Mouse (Mus musculus) liver, adult 2 months (tissue): ENCODE data around the gene Olfr548-ps1. TPM values are rescaled to one million over a fixed set of nuclear protein-coding genes. Genes with fewer than 3 reads are reported as not detected.
A peak's percentile ranks its signal among the peaks of the same experiment; 100 is the strongest.
"Not testable (repeated sequence)": the region's sequence is repeated elsewhere in the genome, so short reads cannot be mapped to it uniquely, and the experiment has no call there.

Source experiments
- DNase-seq: peaks from one replicate; pipeline ENCODE4 v3.0.0-alpha.2; 2011; ENCODE audit warnings: low read depth, low spot score; ENCODE audit errors: extremely low read depth
- H3K27ac ChIP-seq: fragments of 200-500 bp; replicated peaks from 2 replicates; pipeline ENCODE4 v1.5.1; 2012; ENCODE audit warnings: low read depth, mild to moderate bottlenecking, control low read depth, inconsistent platforms, low read length; ENCODE audit not compliant: insufficient read depth
- H3K27me3 ChIP-seq: fragments of 200-500 bp; 2 replicates; pipeline ENCODE4 v1.6.1; 2012; ENCODE audit warnings: mild to moderate bottlenecking, moderate library complexity, low read length, inconsistent platforms; ENCODE audit not compliant: control insufficient read depth, insufficient read depth
- H3K36me3 ChIP-seq: fragments of 200-500 bp; 2 replicates; pipeline ENCODE4 v1.6.1; 2012; ENCODE audit warnings: low read length, inconsistent platforms; ENCODE audit not compliant: control insufficient read depth, insufficient read depth
- H3K4me1 ChIP-seq: fragments of 200-500 bp; 2 replicates; pipeline ENCODE4 v1.6.1; 2011; ENCODE audit warnings: low read length; ENCODE audit not compliant: control insufficient read depth, insufficient read depth
- H3K4me3 ChIP-seq: fragments of 200-500 bp; 2 replicates; pipeline ENCODE4 v1.5.1; 2011; ENCODE audit warnings: low read depth, mild to moderate bottlenecking, control low read depth, low read length, moderate library complexity; ENCODE audit not compliant: insufficient read depth
- H3K79me2 ChIP-seq: fragments of 200-500 bp; 2 replicates; pipeline ENCODE4 v1.6.1; 2012; ENCODE audit warnings: inconsistent platforms, mild to moderate bottlenecking, low read length, moderate library complexity; ENCODE audit not compliant: control insufficient read depth, insufficient read depth
- H3K9ac ChIP-seq: fragments of 200-500 bp; 2 replicates; pipeline ENCODE4 v1.6.1; 2012; ENCODE audit warnings: low read depth, mild to moderate bottlenecking, control low read depth, inconsistent platforms, low read length
- CTCF ChIP-seq: fragments of 200-500 bp; IDR thresholded peaks from 2 replicates; pipeline ENCODE4 v1.5.1; 2011; ENCODE audit warnings: low read depth, low read length, control low read depth
- POLR2A ChIP-seq: fragments of 200-500 bp; IDR thresholded peaks from 2 replicates; pipeline ENCODE4 v1.6.1; 2011; ENCODE audit warnings: low read length, control low read depth; ENCODE audit not compliant: insufficient read depth; ENCODE audit errors: extremely low read depth
- WGBS: fragments of 180-500 bp; shearing (Covaris S2); methylation state at CpG from one replicate; pipeline ENCODE4 v1.1.7; 2018; 5-methylcytosine and 5-hydroxymethylcytosine counted together
- polyA plus RNA-seq: library from polyadenylated mRNA; depleted of rRNA; stranded (reverse); fragments of >200 nt; gene quantifications from 2 replicates; pipeline ENCODE4 v1.2.3, GENCODE M21; 2012; rRNA removed
- total RNA-seq: library from RNA; depleted of rRNA; stranded (reverse); fragments of >200 nt; gene quantifications from 2 replicates; pipeline ENCODE4 v1.2.3, GENCODE M21; 2014; rRNA removed

Gene Olfr548-ps1
- total RNA-seq (not detected in 2 replicates), polyA plus RNA-seq (not detected in 2 replicates)

DNA sequence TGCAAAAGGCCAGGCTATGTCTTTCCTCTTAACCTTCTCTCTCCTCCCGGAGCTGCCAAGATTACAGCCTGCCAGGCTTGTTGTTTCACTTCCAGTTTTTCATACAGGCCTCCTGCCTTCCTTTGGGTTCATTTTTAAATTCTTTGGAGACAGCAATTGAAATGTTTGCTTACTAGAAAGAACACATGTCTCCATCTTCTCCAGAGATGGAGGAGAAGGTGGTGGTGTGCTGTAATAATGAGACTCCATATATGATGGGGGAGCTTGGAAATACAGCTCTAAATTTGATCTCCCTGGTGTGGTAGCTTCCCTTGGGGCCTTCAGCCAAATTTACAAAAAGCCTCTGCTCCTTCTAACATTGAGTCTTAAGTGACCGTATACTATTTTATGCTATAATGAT lies at the start of gene Olfr548-ps1:
TSS of gene Olfr548-ps1 (plus strand) at position 301 of the 400 bp plus-strand sequence.
- WGBS, result 79% methylated on average over 2 of the region's 2 CpGs
- TF ChIP-seq CTCF (no peak), POLR2A (no peak)

DNA sequence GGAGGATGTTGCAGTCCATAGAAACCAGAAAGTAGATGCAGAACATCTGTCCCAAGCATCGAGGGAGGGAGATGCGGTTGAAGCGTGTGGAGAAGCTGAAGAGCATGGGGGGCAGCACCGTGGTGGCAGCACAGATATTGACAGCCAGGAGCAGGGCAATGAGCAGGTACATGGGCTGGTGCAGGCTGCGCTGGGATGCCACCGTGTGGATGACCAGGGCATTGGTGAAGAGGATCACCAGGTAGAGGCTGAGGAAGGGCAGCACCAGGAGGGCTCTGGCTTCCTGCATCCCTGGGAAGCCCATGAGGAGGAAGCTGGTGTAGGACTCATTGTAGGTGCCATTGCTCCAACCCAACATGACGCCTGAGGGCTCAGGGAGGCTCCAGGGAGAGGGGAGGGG lies 46.3 kb upstream of the Olfr548-ps1 start:
- not testable (repeated sequence) for DNase-seq, H3K27me3 ChIP-seq, H3K79me2 ChIP-seq, H3K36me3 ChIP-seq, H3K27ac ChIP-seq, H3K4me1 ChIP-seq, H3K4me3 ChIP-seq, H3K9ac ChIP-seq
- 48% methylated on average over 7 of the region's 7 CpGs for WGBS

More for the DNA sequence above, at the start of gene Olfr548-ps1:
- H3K4me1 ChIP-seq, result no peaks in the 10 kb centered on the region
- H3K4me3 ChIP-seq, result no peak within 1 kb of the TSS
- H3K27me3 ChIP-seq, result no peaks in the 10 kb centered on the region
- DNase-seq, result no peak
- H3K27ac ChIP-seq, result no peak within 1 kb of the TSS
- no peak within 1 kb of the TSS for H3K9ac ChIP-seq
- no peaks in the 10 kb centered on the region for H3K36me3 ChIP-seq
- H3K79me2 ChIP-seq, result no peaks in the 10 kb centered on the region

DNA sequence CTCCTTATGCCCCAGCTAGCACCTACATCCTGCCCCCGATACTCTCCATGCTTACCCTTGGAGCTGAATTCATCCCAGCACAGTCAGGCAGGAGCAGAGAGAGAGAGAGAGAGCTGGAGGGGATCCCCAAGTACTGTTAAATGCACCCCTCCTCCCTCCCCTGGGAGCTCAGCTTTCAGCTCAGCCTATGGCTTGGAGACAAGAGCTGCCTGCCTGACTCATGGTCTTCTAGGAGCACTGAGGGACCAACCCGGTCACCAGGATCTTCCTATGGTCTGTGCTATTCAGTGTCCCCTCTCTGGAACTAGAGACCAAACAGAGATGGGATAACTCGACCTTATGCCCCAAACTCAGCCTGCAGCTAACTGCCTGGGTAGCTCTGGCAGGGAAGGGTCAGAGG lies 41.2 kb upstream of the Olfr548-ps1 start, which contains the start of gene Olfr545:
TSS of gene Olfr545 (minus strand) at position 101 of the 400 bp plus-strand sequence.
- H3K27ac ChIP-seq, result no peak within 1 kb of the TSS
- WGBS, result 60% methylated on average over 3 of the region's 3 CpGs
- DNase-seq, result no peak
- no peak within 1 kb of the TSS for H3K4me3 ChIP-seq
- no peaks in the 10 kb centered on the region for H3K36me3 ChIP-seq
- TF ChIP-seq CTCF (no peak), POLR2A (no peak)
- H3K4me1 ChIP-seq, result no peaks in the 10 kb centered on the region
- no peak within 1 kb of the TSS for H3K9ac ChIP-seq
- peaks cover 3% of the 10 kb centered on the region; the same call in 1 of the 2 replicates for H3K27me3 ChIP-seq
- no peaks in the 10 kb centered on the region for H3K79me2 ChIP-seq

DNA sequence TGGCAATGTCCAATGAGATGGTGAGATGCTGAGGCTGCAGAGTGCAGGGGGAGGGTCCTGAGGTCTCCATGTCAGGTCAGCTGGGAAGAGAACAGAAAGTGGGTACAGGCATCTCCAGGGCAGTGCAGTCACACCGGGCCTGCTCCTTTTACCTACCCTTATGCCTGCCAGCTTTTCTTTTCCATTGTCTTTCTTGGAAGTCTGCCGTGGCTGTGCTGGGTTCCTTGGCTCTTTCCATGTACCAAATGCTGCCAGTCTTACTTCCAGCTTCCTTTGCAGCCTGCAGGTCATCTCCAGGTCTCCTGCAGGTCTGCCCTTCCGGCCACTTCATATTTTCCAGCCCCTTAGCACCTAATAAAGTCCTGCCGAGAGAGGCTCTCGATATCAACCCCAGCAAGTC lies 38.7 kb upstream of the Olfr548-ps1 start:
- peaks cover 3% of the 10 kb centered on the region; the same call in 1 of the 2 replicates for H3K27me3 ChIP-seq
- 72% methylated on average over 5 of the region's 5 CpGs for WGBS
- H3K4me1 ChIP-seq, result no peaks in the 10 kb centered on the region
- no peak for DNase-seq
- no peaks in the 10 kb centered on the region for H3K79me2 ChIP-seq
- no peak overlapping the region for H3K27ac ChIP-seq
- TF ChIP-seq POLR2A (no peak), CTCF (no peak)
- H3K4me3 ChIP-seq, result no peak overlapping the region
- H3K9ac ChIP-seq, result no peak overlapping the region
- H3K36me3 ChIP-seq, result no peaks in the 10 kb centered on the region

DNA sequence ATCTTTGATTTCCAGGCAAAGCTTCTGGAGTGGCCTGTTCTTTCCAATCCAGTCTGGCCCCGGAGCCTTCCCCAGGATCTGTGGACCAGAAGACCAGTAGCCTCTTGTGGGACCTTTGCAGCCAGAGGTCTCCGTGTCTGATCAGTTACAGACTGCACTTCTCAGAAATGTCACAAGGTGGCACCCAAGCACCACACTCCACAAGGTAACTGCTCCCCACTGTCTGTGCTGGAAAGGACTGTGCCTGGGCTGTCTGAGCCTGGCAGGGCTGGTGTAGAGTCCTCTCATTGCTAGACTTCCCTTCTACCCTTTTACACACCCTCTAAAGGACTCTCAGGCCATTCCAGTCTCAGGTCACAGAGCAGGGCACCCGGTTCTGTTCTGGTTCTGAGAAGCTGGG lies 33.8 kb upstream of the Olfr548-ps1 start:
- no peak overlapping the region for H3K27ac ChIP-seq
- 41% methylated on average over 3 of the region's 3 CpGs for WGBS
- H3K4me1 ChIP-seq, result no peaks in the 10 kb centered on the region
- H3K9ac ChIP-seq, result no peak overlapping the region
- H3K4me3 ChIP-seq, result no peak overlapping the region
- no peaks in the 10 kb centered on the region for H3K79me2 ChIP-seq
- H3K36me3 ChIP-seq, result no peaks in the 10 kb centered on the region
- TF ChIP-seq CTCF (peak; percentile 88), POLR2A (no peak)
- peak; percentile 51 for DNase-seq
- peaks cover 3% of the 10 kb centered on the region; the same call in 1 of the 2 replicates for H3K27me3 ChIP-seq

DNA sequence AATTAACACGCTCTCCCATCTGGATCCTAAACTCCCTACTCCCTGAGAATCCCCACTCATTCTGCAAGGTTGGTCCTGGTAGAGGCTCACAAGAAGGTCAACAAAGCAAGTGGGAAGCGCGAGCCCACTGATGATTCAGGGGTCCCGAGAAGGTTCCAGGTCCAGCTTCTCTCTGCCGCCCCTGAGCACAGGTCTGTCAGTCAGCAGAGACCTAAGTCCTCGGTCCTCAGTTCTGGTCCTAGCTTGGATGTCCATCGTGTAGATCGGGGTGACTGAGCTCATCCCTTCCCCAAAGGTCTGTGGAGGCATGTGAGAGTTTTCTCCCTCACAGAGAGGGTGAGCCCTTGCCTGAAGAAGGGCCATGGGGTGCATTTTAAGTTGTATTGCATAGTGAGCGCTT lies 32.6 kb upstream of the Olfr548-ps1 start:
- H3K27ac ChIP-seq, result no peak overlapping the region
- TF ChIP-seq CTCF, result no peak
- no peak for TF ChIP-seq POLR2A
- no peaks in the 10 kb centered on the region for H3K79me2 ChIP-seq
- H3K4me1 ChIP-seq, result no peaks in the 10 kb centered on the region
- H3K4me3 ChIP-seq, result no peak overlapping the region
- DNase-seq, result no peak
- no peaks in the 10 kb centered on the region for H3K27me3 ChIP-seq
- no peaks in the 10 kb centered on the region for H3K36me3 ChIP-seq
- 89% methylated on average over 9 of the region's 9 CpGs for WGBS
- no peak overlapping the region for H3K9ac ChIP-seq
